Mouse (Mus musculus) erythroblast, embryonic 14.5 days (primary cell): ENCODE data around the gene Zbtb25.

Experiments
- GATA1 ChIP-seq: IDR thresholded peaks from 2 replicates; pipeline ENCODE4 v1.6.1; 2012; ENCODE audit warnings: low read length, inconsistent platforms, mixed read lengths
- TAL1 ChIP-seq: IDR thresholded peaks from 3 replicates; pipeline ENCODE4 v1.6.1; 2012; ENCODE audit warnings: low read length, inconsistent platforms, mixed read lengths

DNA sequence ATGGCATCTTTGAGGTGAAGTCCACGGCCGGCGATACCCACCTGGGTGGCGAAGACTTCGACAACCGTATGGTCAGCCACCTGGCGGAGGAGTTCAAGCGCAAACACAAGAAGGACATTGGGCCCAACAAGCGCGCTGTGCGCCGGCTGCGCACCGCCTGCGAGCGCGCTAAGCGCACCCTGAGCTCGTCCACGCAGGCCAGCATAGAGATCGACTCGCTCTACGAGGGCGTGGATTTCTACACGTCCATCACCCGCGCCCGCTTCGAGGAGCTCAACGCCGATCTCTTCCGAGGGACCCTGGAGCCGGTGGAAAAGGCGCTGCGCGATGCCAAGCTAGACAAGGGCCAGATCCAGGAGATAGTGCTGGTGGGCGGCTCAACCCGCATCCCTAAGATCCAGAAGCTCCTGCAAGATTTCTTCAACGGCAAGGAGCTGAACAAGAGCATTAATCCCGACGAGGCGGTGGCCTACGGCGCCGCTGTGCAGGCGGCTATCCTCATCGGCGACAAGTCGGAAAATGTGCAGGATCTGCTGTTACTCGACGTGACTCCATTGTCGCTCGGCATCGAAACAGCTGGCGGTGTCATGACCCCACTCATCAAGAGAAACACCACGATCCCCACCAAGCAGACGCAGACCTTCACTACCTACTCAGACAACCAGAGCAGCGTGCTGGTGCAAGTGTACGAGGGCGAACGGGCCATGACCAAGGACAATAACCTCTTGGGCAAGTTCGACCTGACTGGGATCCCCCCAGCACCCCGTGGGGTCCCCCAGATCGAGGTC, 36.0 kb upstream of the Zbtb25 start:
- TF ChIP-seq GATA1 (no peak), TAL1 (no peak)
